Mouse (Mus musculus) ES-CJ7 (cell line): ENCODE results near the gene Cd28.
A peak's percentile ranks its signal among the peaks of the same experiment; 100 is the strongest.

Experiments
- DNase-seq: peaks from one replicate; pipeline ENCODE4 v3.0.0; 2011; ENCODE audit warnings: low read depth, low spot score

Cd28 gene

DNA sequence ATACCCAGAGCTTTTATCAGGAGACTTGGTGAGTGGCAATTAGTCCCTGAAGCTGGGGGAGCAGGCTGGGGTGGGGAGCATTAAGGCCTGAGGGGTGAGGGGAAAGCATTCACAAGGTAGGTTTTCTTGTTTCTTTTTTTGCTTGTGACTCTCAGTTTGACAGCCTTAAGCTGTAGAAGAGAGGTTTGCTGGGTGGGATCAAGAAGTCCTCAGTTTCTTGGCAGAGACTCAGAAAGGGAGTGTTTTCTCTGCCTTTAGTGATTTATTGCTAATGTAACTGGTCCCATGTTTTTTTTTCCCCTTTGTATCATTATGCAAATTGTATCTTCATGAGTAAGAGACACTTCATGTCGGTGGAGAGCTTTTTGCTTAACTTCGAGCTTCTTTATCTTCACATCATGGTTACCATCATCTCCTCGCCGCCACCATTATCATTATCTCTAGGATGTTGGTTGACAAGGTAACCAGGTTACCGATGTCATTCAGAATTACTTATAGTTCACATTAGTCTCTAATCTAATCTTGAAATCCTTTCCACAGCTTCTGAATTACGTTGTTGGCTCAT, 33.7 kb downstream of the Cd28 start:
- DNase-seq: no peak

DNA sequence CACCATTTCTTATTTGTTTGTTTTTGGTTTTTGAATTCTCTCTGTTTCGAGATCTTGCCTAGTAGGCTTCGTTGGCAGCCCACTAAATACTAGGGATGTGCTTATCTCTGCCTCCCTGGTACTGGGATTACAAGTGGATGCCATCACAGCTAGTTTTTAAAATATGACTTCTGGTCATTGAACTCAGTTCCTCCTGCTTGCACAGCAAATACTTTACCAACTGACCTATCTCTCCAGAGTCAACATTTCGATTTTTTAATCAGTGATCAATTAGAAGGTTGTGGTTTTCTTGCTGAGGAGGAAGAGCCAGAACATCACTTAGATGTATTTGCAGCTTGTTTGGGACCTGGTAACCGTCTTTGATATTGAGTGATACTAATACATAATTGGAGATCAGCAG, 34.4 kb downstream of the Cd28 start:
- DNase-seq: no peak

DNA sequence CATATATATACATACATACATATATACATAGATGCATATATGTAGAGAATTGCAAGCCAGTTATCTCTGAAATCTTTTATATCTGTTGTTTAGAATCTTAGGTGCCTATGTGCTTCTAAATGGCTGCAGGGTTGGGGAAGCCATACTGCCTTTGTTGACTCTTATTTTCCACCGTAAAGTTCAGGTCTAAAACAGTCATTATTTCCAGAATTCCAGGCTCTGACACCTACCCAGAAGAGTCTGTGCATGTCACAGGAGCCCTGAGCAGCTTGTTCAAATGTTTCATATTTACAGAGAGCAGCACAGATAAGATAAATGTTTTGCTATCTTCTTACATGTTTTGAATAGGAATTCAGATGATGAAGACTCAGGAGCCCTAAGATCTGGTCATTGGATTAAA, 36.4 kb downstream of the Cd28 start:
- DNase-seq: no peak

DNA sequence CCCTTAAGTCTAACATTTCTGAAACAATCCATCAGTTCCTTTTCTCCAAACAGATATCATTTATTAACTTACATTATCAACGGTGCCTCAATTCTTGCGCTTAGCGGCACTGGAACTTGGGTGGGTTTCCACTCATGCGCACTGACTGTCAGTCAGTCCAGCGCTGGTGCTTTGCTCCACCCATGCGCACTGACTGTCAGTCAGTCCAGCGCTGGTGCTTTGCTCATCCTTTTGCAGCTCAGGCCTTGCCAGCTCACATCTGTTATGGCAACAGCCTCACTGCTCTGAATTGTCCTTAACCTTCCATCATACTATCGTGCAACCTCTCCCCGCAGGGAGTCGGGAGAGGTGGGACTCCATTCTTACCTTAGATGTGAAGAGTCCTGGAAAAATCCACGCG, 37.4 kb downstream of the Cd28 start:
- peak; percentile 45 for DNase-seq

DNA sequence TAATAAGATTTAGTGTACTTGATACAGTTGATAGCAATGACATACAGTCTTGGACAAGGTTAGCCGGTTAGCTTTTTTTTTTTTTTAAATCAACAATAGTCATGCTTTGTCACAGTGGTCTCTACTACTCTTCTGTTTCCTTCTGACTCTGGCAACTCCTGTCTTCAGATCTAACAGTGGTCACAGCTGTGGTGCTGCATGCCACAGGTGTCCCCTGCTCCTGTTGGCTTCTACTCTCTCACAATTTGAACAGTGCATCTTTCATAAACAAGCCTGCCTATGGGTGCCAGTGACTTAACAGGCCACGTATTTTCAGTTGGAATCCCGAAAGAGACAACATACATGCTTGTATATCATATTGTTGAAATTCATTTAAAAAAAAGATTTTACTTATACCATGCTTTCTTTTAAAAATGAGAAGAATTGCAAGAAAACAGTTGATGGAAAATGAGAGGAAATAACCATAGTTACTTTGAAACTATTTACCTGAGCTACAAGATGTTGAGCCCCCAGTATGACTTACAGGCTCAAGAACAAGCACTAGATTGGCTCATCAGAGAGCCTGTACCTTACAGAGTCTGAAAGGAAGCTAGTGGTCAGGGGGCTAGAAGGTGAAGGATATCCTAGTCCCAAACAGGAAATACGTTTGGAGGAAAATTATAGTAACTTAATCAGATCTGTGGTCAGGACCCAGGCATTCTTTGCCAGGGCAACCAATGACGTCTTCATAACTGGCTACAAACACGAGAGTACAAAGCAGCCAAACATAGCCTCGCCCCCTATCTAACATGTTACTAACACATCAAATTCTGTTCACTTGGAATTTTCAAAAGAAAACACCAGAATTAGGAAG, 39.0 kb downstream of the Cd28 start:
- DNase-seq: no peak

DNA sequence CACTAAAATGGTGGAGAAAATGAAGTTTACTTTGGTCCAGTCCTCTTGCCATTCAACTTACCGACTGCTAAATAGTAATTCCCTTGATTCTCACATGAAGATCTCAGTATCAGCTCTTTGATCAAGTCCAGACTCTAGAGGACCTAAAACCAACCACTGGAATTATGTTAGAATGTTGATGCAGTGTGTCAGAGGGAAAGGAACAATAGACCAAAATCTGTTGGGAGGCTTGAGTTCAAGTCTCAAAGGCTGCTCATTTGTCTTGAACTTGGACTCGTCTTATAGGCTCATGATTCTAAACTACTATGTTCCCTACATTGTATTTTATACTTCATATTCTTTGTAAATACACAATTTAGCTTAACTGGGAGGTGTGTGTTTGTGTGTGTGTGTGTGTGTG, 41.0 kb downstream of the Cd28 start:
- DNase-seq: no peak

DNA sequence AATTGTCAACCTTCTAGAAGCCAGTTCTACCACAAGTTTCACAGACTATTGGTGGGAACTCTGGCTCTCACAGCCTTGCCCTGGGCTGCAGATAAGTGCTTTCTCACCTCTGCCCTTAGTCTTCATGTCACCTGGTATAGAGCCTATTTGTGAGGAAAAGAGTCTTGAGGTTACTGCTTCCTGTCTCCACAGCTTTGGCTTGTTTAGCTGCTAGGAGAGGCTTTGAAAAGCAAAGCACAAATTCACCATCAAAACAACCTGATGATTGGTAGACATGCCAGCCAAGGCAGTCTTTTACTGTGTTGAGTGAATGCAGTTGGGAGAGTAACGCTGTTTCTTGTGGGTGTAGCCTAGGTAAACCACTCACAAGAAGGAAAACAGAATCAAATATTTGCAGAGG, 41.6 kb downstream of the Cd28 start:
- no peak for DNase-seq

DNA sequence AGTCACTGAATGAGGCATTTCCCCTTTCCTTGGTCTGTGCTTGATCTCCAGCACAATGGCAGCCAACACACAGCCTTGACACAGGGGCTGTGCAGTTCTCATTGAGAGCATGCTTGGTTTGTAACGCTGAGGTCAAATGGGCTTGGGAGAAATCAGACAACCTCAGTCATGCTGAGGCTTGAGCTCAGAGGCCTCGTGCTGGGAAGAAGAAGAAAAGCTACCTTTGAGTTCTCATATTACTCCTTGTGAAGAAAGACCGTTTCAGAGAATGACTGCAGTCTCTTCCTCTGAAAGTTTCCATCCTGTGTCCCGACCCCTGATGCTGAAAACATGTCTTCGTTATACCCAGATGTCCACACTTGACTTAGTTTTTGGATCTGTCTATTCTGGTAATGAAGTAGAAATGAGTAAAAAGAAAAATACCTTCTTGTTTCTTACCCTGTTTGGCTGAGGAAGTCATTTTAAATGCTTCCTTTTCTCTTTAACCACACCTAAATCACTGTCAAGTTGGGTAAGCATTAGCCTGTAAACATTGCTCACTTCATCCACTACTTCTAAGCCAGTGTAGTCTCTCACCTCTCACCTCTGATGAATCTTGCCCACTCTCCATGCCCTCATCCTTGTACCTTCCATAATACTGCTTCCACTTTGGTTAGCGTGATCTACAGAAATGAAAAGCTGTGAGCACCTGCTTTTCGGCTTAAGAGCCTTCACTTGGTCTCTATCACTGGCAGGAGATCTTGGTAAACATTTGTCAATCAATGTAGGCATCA, 43.1 kb downstream of the Cd28 start:
- DNase-seq: no peak

DNA sequence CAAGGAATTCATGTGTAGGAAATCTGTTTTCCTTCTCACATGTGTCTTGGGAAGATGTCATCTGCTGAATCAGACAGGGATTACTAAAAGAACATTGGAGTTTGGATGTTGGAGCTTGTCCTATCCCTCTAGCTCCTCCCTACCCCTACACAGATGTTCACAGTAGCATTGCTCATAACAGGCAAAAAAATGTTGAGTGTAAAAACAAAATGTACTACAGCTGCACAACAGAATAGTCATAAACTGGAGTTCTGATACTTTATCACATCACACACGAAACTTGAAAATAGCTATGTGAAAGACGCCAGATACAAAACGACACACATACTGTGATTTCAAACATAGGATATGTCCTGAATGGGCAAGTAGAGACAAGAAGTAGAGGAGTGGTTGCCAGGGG, 43.9 kb downstream of the Cd28 start:
- no peak for DNase-seq

DNA sequence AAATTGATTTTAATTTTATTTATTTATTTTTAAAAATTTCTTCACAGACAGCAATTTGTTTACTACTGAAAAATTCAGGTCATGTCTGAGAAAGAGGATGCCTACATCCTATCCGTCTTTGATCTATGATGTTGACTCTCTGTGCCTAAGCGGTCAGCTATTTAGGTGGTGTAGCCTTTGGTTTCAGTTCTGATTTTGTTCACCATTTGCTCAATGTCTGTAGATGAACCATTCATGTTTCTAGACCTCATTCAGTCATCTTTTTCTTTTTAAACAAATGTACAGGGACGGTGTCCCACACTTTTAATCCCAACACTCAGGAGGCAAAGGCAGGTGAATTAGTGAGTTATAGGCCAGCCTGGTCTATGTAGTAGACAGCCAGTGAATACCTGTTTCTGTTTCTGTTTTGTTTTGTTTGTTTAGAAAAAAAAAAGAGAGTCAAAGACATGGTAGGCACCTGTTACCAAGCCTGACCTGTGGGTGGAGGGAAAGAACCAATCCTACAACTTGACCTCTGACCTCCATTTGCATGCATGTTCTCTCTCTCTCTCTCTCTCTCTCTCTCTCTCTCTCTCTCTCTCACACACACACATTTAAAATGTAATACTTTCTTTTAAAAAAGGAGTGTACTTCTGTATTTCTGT, 45.0 kb downstream of the Cd28 start:
- DNase-seq: no peak

DNA sequence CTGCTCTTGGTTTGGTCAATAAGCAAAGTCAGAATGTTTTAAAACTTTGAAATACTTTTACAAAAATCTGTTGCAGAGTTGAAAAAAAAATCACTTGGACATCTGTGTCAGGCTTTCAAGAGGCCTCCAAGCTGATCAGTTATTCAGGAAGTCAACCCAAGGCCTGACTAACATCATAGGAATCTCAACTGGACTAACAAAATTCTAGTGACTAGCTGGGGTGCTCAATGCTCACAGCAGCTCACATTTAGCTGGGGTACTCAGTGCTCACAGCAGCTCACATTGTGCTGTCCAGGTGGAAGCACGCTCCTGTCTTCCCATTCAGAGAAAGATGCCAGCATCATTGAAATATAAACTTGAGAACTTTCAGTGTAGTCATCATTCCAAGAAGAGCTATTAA, 45.9 kb downstream of the Cd28 start:
- DNase-seq: no peak

DNA sequence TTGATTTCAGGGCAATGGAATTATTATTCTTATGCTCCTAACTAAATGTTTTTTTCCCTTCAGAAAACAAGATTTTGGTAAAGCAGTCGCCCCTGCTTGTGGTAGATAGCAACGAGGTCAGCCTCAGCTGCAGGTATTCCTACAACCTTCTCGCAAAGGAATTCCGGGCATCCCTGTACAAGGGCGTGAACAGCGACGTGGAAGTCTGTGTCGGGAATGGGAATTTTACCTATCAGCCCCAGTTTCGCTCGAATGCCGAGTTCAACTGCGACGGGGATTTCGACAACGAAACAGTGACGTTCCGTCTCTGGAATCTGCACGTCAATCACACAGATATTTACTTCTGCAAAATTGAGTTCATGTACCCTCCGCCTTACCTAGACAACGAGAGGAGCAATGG, 46.3 kb downstream of the Cd28 start:
- DNase-seq: peak; percentile 53

DNA sequence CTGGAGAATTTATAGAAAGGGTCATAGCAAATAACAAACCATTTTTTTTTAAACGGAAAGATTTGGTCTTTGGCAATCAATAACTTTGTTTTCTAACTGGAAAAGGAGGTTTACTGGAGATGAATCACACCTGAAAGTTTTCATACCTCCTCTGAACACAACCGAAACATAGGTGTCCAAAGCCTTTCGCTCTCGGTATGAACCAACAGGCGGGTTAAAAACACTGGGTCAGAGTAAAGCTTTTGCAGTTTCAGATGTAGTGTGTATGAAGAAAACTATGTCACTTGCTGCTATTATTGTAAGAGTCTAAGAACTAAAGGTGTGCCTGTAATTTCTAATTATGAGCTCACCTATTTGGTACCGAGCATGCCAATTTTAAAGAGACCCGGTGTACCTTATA, 55.2 kb downstream of the Cd28 start:
- DNase-seq: no peak

DNA sequence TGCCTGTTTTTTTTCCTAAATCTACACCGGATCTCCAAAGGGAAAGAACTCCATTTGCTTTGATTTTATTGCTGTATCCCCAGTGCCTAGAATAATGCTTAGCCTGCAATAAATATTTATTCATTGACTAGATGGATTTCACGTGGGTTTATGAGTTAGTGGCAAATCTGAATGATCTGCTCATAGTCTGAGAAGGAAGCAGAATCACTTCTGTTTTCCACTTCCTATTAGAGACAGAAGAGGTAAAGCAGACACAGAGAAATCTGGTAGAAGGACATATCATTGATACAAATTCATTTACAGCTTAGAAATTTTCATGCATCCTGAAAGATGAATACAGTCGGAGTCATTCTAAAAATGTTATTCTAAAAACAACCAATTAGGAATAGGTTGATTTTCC, 56.6 kb downstream of the Cd28 start:
- DNase-seq: no peak

DNA sequence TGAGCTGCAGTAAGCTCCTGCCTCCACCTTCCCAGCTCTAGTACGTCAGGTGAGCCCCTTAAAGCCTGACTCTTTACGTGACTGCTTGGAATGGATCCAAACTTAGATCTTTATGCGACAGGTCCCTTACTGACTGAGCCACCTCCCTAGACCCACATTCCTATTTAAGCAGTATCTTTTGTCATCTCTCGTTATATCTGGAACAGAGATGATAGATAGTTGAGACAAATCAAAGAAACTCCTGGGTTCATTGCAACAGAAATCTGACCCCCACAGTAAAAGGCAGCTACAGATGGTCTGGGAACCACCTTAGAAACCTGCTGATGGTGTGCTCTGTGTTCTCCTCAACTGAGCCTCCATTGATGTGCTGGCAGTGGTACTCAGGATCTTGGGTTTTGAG, 59.6 kb downstream of the Cd28 start:
- DNase-seq: no peak

DNA sequence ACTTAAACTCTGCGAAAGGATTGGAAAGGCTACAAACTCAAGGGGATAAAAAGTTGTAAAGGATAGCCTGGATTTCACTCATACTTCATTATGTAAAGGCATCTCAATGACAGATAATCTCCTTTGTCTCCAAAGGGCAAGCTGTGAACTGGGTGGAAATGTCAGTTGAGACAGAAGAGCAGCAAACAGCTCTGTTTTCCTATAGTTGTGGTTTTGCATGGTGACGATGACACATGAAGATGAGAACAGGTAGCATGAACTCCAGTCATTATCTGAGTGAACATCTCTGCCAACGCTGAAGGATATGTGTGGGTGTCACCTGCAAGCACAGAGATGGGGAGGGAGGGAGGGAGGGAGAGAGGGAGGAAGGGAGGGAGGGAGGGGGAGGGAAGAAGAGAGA, 60.3 kb downstream of the Cd28 start:
- no peak for DNase-seq

DNA sequence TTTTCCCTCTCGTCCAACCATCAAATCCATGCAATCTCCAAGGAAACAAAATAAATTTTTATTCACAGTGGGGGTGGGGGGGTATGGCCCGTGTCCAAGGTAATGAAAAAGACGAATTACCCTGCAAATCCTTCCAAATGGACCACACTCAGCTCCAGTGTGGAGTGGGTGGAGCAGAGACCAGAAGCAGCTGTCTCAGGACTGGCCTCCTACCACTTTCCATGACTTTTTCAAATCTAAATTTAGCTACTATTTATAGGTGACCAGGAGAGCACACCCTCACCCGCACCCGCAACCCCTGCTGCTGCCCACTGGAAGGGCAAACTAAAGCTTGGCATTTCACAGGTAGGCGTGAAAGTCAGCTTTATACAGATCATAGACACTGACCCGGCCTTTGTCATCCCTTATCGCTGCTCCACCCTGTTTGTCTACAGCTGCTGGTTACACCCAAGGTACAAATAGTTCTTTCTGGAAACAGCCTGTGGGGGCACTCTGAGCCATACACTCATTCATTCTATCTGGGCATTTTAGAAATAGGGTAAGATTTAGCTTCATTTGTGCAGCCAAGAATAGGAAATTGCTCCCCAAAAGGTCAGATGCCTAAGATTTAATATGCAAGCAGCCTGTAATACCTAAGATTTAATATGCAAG, 62.0 kb downstream of the Cd28 start:
- DNase-seq: peak; percentile 80

DNA sequence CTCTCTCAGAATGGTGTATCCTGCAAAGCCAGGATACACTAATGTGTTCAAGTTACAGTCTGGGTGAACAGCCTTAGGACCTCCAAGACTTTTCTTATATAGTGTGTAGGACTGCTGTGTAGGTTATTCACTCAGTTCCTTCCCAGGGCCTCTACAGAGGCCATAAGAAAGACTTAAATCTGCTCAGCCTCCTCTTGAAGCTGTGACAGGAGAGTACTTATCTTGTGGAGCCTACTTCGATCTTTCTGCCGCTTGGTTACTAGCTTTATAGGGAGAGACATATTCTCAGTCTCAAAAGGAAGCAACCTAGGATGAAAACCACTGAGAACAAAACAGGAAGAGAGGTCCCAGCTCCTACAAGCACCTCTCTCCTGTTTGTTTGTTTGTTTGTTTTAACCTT, 62.6 kb downstream of the Cd28 start:
- DNase-seq: no peak

DNA sequence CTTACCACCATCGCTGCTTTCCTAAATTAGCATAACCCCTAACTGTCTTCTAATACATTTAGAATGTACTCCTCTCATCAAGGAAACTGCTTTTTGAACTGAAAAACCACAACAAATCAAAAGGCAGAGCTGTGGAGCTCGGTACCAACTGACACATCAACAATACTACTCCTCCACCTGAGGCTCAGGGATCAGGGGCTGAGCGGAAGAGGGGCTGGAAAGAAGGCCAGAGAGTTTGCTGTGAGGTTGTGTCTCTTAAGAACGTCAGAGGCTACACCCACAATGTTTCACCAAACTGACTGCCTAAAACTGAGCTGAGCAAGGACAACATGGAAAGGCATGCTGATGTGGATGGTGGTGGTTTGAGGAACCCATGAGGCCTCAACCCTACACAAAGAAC, 65.1 kb downstream of the Cd28 start:
- DNase-seq: no peak

DNA sequence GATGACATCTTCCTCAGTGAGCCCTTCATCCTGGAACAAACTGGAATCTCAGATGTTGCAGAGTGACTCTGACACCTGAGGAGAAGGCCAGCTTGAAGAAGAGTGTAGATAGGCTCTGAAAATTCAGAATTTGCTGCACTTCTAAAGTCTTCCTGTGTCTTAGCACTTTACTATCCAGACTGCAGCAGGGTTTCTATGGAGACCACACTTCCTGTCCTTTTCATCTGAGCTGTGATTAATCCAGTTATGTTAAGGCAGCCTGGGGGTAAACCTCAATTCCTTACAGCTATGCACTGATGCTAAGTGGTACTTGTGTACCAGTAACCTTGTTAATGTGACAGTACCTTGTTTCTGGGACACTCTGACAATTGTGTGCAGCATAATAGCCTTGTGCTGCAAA, 77.1 kb downstream of the Cd28 start:
- DNase-seq: no peak

DNA sequence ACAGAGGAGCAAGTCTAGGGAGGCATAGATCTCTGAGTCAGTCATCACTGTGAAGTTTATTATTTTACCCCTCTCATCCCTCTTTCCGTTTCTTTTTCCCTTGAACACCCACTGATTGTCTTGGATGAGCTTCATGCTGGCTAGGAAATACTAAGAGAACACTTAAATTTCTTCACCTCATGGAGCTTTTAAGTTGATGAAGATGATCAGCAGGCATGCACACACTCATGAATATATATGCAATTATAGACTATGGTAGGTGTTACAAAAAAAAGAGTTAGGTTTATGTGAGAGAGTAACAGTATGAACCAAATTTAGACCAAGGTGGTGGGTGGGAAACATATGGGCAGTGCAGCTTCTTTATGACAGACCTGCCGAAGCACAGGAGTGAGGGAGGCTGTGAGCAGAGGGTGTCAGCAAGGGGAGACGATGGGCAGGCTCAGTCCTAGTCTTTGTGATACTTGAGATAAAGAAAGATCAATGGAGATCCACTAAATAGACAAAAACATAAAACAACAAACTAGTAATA, 79.1 kb downstream of the Cd28 start:
- no peak for DNase-seq
